Mouse (Mus musculus) Muller cell, postnatal 12 days (primary cell): ENCODE results near the gene Olfr686.

Experiments used
- DNase-seq: peaks from one replicate; pipeline ENCODE4 v3.0.0-alpha.2; 2015; ENCODE audit errors: inconsistent ontology term

The Olfr686 gene

DNA sequence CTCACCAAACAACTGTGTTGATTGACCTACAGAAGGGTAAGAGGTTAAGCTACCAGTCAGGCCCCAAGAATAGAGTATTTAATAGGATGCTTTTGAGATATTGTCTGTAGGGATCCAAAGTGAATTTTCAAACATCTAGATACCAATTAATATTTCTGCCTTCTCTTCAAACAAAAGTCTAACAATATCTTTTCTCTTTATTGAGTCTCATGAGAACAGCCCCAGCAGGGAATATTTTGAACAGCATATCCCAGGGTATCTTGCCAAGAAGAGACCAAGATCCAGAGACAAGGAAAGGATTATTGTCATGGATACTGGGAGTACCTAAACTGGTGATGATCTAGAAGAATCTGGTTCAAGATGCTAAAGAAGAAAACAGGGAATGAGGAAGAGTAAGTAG, at the start of gene Olfr686:
Gene Olfr686 (minus strand): TSS at position 101 of the 400 bp plus-strand sequence.
- DNase-seq = no peak

GRCm38 (mm10) chr7:105256656-105257055, 49.4 kb upstream of the Olfr686 start:
- DNase-seq = peak; percentile 2

DNA sequence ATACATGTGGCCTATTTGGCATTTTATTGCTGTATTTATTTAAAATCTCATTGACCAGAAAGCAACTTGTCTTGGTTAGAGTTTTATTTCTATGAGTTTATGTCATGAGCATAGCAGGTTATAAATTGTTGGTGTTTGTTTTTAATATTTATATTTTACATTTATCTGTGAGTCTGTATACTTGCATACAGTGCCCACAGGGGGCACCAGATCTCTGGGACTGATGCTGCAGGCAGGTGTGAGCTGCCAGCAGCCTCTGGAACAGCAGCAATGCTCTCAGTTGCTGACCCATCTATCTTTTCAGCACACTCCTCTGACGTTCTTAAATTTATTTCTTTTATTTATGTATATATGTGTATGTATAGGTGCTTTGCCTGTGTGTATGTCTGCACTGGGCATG, 40.9 kb upstream of the Olfr686 start:
- DNase-seq = no peak

DNA sequence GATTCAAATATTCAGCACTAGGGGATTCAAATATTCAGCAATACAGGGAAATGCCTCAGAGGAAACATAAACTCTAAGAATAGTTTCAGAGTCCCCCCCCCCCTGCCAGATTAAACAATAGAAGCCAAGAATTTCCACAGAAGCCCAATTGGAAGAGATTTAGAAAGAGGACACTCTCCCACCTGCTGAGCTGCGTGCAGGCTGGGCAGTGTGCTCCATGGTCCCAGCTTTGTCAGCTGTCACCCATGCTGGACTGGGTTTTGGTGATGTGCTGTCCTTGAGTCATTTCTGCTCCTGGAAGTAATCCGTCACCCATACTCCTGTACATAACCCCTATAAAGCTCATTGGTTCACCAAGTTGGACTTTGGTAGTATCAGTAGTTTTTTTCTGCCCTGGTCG, 40.4 kb upstream of the Olfr686 start:
- DNase-seq = no peak

DNA sequence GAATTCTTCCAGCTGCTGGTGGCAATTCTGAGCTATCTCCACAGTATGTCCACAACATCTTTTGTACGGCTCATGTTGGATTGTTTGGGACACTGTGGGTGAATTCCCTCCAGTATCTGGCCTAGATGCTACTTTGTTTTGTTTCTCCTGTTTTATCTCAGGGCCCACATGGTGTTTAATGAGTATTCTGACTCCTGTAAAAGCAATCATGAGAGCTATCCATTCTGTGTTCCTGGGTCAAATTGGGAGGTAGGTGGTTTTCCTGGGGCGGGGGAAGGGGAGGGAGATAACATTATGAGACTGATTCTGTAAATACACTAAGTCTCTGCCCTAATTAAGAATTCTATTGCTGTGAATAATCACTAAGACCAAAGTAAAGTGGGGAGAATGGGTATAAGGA, 22.1 kb upstream of the Olfr686 start:
- DNase-seq = no peak

DNA sequence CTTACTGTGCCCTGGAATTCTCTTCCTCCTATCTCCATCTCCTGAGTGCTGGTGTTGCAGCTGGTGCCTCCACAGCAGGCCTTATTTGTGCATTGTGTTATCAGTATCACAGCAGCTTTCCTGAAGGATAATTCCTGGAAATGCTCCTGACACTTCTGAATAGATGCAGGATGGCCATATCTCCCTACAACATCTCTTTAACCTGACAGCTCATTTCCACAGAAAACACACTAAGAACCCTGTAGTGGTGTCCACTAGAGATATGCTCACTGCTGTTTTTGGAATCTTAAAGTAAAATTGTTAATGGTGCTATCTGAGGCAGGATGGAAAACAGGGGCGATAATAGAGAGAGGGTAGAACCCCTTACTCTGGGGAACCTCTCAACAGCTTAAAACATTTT, 20.9 kb upstream of the Olfr686 start:
- DNase-seq = no peak

DNA sequence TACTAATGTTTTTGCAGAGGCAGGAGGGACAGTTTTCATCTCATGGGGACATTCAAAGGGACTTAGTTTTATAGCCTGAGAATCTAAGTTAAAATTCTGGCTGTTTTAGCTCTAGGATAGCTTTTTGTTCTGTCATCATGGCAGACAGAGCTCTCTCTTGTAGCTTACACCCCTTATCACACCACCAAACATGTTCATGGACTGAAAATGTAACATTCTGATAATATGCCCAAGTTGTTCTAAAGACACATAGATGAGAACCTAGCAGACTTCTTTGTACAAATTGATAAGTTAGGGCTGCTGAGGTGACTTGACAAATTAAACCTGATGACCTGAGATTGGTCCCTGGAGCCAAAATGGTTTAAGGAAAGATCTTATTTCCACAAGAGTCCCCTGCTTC, 19.4 kb upstream of the Olfr686 start:
- DNase-seq = no peak

- DNase-seq = no peak
Measured at GRCm38 (mm10) chr7:105226072-105226471, 18.8 kb upstream of the Olfr686 start.

DNA sequence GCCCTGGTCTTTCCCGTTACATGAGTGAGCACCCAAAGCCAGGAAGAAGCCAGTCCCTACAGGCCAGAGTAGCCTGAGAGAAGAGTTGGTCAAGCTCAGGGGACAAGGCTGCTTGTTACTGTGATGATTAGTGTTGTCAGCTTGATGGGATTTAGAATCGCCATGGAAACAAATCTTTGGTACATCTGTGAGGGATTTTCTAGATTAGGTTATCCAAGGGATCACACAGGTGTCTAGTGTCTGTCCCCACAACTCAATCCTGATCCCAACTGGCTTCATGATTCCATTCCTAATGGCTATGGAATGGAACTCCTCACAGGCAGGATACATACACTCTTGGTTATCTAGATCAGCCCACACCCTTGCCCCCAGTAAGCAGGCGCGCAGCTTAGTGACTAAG, 11.0 kb upstream of the Olfr686 start:
- no peak for DNase-seq

DNA sequence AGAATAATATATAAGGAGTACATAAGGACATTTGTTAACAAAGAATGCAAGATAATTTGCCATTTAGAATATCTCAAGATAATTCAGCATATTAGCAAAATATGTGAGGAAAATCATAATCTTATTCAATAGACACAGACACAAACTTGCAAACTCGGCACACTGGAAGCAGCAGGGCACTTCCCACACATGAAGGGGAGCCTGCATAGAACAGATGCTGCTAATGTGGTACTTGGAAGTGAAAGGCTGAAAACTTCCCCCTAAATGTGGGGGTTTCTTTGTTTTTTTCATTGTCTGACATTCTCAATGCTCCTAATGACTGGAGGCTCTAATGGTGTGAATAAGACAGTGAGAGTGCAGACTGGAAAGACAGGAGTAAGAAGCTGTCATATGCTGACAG, 7.5 kb upstream of the Olfr686 start:
- DNase-seq = no peak

- DNase-seq = no peak
Measured at GRCm38 (mm10) chr7:105185912-105186311, 21.4 kb downstream of the Olfr686 start, which contains the start of gene Olfr685. TSS of gene Olfr685 (minus strand) at chr7:105186012.

DNA sequence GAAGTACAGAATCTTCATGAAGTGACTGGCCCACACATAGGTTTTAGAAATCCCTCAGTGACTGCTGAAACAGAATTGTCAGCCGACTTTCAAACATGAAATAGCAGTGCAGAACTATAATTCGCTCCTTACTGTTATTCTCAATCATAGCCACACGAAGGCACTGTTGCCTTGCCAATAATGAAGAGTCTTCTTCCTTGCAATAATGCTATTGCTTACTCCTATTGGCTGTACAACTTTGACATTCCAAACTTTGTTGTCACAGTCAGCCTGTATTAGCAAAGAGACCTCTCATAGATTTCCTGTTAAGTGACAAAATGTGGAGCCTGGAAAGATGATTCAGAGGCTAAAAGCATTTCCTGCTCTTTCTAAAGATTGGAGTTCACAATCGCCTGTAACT, 36.5 kb downstream of the Olfr686 start:
- peak; percentile 62 for DNase-seq

DNA sequence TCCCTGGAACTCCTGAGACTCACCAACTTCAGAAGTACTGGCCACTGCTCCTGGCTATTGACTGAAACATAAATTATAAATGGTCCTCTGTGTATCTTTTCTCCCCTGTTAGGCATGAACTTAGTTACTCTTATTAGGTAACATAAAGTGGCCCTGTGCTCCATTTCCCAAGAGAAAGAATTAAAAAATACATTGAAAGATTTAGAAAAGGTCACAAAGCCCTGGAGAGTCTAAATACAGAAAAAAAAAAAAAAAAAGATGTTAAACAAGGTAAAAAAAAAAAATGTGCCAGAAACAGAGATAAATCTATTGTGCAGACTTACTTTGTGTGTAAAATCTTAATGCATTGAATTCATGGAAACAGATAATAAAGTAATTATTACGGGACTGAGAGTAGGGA, 43.7 kb downstream of the Olfr686 start, which contains the start of gene Olfr684:
Gene Olfr684 (minus strand): TSS at position 101 of the 400 bp plus-strand sequence.
- DNase-seq = no peak
